Mouse (Mus musculus): ENCODE results near the gene Hist1h1d.
"Not testable (repeated sequence)": the region's sequence is repeated elsewhere in the genome, so short reads cannot be mapped to it uniquely, and the experiment has no call there.

- TF ChIP-seq CTCF (IDR thresholded peaks at IDR 0.05; ENCODE audit: low read depth): peak; percentile 26; the same call in 1 of the 2 replicates
- not testable (repeated sequence) for TF ChIP-seq EP300 (IDR thresholded peaks at IDR 0.05; ENCODE audit: low read depth)
Measured at GRCm38 (mm10) chr13:23570261-23571021, 17.4 kb downstream of the Hist1h1d start.
